Mouse (Mus musculus) limb, embryonic 15.5 days (tissue): ENCODE data around the gene Gmeb2. TPM values are rescaled to one million over a fixed set of nuclear protein-coding genes. Genes with fewer than 3 reads are reported as not detected.

Source experiments
- ATAC-seq: fragments of 200-750 bp; cut with Nextera tagmentation; 2 replicates; pipeline ENCODE4 v1.8.0; 2017; ENCODE audit warnings: low read depth, moderate TSS enrichment; ENCODE audit not compliant: insufficient number of reproducible peaks, low FRiP score, low TSS enrichment
- H3K27ac ChIP-seq: fragments of 300-500 bp; sonication (generic); 2 replicates; pipeline ENCODE4 v1.5.1; 2015; ENCODE audit warnings: moderate library complexity, mild to moderate bottlenecking, inconsistent platforms
- H3K27me3 ChIP-seq: fragments of 300-500 bp; sonication (generic); 2 replicates; pipeline ENCODE4 v1.6.1; 2015; ENCODE audit warnings: inconsistent platforms
- H3K36me3 ChIP-seq: fragments of 300-500 bp; sonication (generic); 2 replicates; pipeline ENCODE4 v1.6.1; 2015; ENCODE audit warnings: inconsistent platforms
- H3K4me1 ChIP-seq: fragments of 300-500 bp; sonication (generic); 2 replicates; pipeline ENCODE4 v1.6.1; 2015; ENCODE audit warnings: inconsistent platforms
- H3K4me2 ChIP-seq: fragments of 300-500 bp; sonication (generic); 2 replicates; pipeline ENCODE4 v1.6.1; 2015; ENCODE audit warnings: mild to moderate bottlenecking, inconsistent platforms
- H3K4me3 ChIP-seq: fragments of 300-500 bp; sonication (generic); 2 replicates; pipeline ENCODE4 v1.5.1; 2015; ENCODE audit warnings: mild to moderate bottlenecking, inconsistent platforms
- H3K9ac ChIP-seq: fragments of 300-500 bp; sonication (generic); 2 replicates; pipeline ENCODE4 v1.6.1; 2015; ENCODE audit warnings: inconsistent platforms
- H3K9me3 ChIP-seq: fragments of 300-500 bp; sonication (generic); 2 replicates; pipeline ENCODE4 v1.6.1; 2016; ENCODE audit warnings: inconsistent platforms
- WGBS: fragments of 180-500 bp; shearing (Covaris S2); methylation state at CpG from one replicate; pipeline ENCODE4 v1.1.7; 2015; 5-methylcytosine and 5-hydroxymethylcytosine counted together
- polyA plus RNA-seq: library from polyadenylated mRNA; unstranded; fragments of >200 nt; fragmentation: Nextera tagmentation; extraction: Ambion mirVana; gene quantifications from 2 replicates; pipeline ENCODE4 v1.2.1, GENCODE M21; 2015

The Gmeb2 gene
- polyA plus RNA-seq, 1 experiment from 2014 or later = 15.1 TPM

DNA sequence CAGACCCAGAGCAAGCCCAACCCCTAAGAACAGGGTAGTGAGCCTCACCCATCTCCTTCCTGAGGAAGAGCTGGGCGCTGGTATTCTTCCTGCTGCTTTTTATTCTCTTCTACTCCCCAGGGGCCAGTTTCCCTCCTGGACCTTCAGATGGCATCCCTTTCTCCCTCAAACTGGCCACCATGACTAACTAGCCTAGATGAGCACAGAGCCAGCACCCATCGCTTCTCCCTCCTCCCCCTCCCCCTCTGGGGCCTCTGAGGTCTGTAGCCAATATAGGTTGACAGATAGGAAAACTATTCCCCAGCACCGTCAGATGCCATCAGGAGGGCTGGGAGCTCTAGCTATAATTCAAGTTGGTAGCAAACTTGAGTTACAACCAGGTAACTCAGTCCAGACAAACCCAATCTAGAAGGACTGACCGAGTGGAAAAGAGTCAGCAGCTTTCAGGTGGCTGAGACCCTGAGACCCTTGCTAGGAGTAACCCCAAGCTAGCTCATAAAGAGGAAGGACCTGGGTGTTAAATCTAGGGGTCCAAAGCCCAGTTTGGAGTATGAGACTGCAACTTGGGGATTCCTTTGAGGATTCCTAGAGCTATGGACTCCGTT is 68.9 kb downstream of the Gmeb2 start:
- peak overlapping the region; percentile 58; the same call in 1 of the 2 replicates for H3K4me2 ChIP-seq

GRCm38 (mm10) chr2:181216037-181216436 is 71.8 kb downstream of the Gmeb2 start:
- no peak overlapping the region for H3K27ac ChIP-seq
- no peak for ATAC-seq
- peaks cover 34% of the 10 kb centered on the region for H3K27me3 ChIP-seq
- 84% methylated on average over 6 of the region's 6 CpGs for WGBS
- no peak overlapping the region for H3K4me2 ChIP-seq
- H3K9ac ChIP-seq = no peak overlapping the region
- H3K4me1 ChIP-seq = peaks cover 25% of the 10 kb centered on the region
- no peak overlapping the region for H3K4me3 ChIP-seq
- H3K36me3 ChIP-seq = no peaks in the 10 kb centered on the region
- H3K9me3 ChIP-seq = no peaks in the 10 kb centered on the region

More for the DNA sequence above, 68.9 kb downstream of the Gmeb2 start:
- Histone ChIP-seq H3K4me3 (no peak overlapping the region), H3K9me3 (no peaks in the 10 kb centered on the region), H3K9ac (no peak overlapping the region), H3K27ac (peak overlapping the region; percentile 83), H3K36me3 (no peaks in the 10 kb centered on the region), H3K4me1 (peaks cover 11% of the 10 kb centered on the region), H3K27me3 (peaks cover 5% of the 10 kb centered on the region)
- ATAC-seq = no peak
- 52% methylated on average over 5 of the region's 5 CpGs for WGBS

- Histone ChIP-seq H3K36me3 (no peaks in the 10 kb centered on the region), H3K4me3 (peak within 1 kb of the TSS; percentile 25), H3K4me1 (peaks cover 14% of the 10 kb centered on the region), H3K4me2 (peak within 1 kb of the TSS; percentile 40), H3K9ac (no peak within 1 kb of the TSS), H3K27ac (no peak within 1 kb of the TSS), H3K9me3 (no peaks in the 10 kb centered on the region), H3K27me3 (peaks cover 39% of the 10 kb centered on the region)
- WGBS = 3% methylated on average over 17 of the region's 17 CpGs
- ATAC-seq = no peak
These were observed 74.8 kb downstream of the Gmeb2 start, which contains the start of gene Srms for GRCm38 (mm10) chr2:181213021-181213445. Gene Srms (minus strand): TSS chr2:181213185.

DNA sequence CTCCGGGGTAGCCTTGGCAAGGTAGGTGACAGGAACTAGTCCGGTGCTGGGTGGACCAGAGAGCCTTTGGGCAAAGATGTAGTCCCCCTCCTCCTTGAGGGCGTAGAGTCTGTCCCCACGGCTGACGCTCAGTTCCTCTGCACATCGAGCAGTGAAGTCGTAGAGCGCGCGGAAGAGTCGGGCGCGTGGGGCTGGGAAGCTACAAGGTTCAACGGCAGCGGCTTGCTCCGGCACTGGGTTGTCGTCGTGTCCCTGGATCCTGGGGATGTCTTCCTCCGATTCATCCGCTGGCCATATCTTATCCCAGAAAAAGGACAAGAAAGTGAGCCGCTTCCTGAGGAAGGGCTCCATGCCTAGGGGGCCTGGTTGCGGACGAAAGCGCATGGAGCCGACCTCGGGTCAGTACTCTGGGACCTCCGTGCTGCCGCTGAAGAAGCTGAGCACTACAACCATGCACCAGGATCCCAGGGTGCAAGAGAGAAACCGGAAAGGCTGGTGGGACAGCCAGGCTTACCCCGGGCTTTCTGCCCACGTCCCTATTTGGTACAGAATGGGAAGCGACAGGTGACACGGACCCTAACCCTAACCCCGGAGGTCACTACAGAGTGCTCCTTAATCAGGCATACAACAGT is 75.3 kb downstream of the Gmeb2 start:
- WGBS = 3% methylated on average over 34 of the region's 34 CpGs
- no peak overlapping the region for H3K27ac ChIP-seq
- peak overlapping the region; percentile 40 for H3K4me2 ChIP-seq
- no peak overlapping the region for H3K9ac ChIP-seq
- ATAC-seq = no peak
- H3K9me3 ChIP-seq = no peaks in the 10 kb centered on the region
- peaks cover 14% of the 10 kb centered on the region for H3K4me1 ChIP-seq
- H3K36me3 ChIP-seq = no peaks in the 10 kb centered on the region
- peaks cover 39% of the 10 kb centered on the region for H3K27me3 ChIP-seq
- H3K4me3 ChIP-seq = peak overlapping the region; percentile 25

GRCm38 (mm10) chr2:181206118-181206517 is 81.7 kb downstream of the Gmeb2 start:
- no peak overlapping the region for H3K27ac ChIP-seq
- no peaks in the 10 kb centered on the region for H3K9me3 ChIP-seq
- H3K9ac ChIP-seq = no peak overlapping the region
- no peaks in the 10 kb centered on the region for H3K4me1 ChIP-seq
- no peaks in the 10 kb centered on the region for H3K36me3 ChIP-seq
- WGBS = 78% methylated on average over 9 of the region's 9 CpGs
- ATAC-seq = no peak
- no peak overlapping the region for H3K4me3 ChIP-seq
- H3K4me2 ChIP-seq = no peak overlapping the region
- H3K27me3 ChIP-seq = peaks cover 6% of the 10 kb centered on the region

DNA sequence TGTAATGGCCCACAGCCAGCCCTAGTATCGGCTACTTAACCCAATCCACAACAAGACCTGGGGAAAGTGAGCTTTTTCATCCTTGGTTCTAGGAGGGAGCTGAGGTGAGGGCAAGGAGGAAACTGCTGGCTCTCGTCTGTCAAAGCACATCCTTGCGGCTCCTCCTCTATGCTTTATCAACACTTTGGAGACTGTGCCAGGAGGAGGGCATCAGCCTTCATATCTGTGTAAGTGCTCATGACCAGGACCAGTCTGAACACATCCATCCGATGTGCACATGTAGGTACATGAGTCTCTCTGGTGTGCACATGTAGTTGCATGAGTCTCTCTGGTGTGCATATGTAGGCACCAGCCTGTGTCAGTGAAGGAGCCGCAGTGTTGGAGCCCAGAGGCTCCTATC is 82.2 kb downstream of the Gmeb2 start:
- 0 out of 2 replicates have a peak, but pooled peaks cover 3% of the 10 kb centered on the region for H3K27me3 ChIP-seq
- H3K4me2 ChIP-seq = no peak overlapping the region
- no peak overlapping the region for H3K27ac ChIP-seq
- H3K9me3 ChIP-seq = no peaks in the 10 kb centered on the region
- no peaks in the 10 kb centered on the region for H3K36me3 ChIP-seq
- WGBS = 81% methylated on average over 5 of the region's 5 CpGs
- no peak for ATAC-seq
- H3K9ac ChIP-seq = no peak overlapping the region
- no peaks in the 10 kb centered on the region for H3K4me1 ChIP-seq
- H3K4me3 ChIP-seq = no peak overlapping the region

- 81% methylated on average over 6 of the region's 6 CpGs for whole genome bisulfite sequencing
- Histone ChIP-seq H3K4me1 (no peaks in the 10 kb centered on the region), H3K27me3 (no peaks in the 10 kb centered on the region), H3K27ac (no peak overlapping the region), H3K9ac (no peak overlapping the region), H3K36me3 (no peaks in the 10 kb centered on the region), H3K9me3 (no peaks in the 10 kb centered on the region), H3K4me2 (no peak overlapping the region), H3K4me3 (no peak overlapping the region)
- no peak for ATAC-seq
These were observed 84.9 kb downstream of the Gmeb2 start for GRCm38 (mm10) chr2:181202886-181203285.

GRCm38 (mm10) chr2:181202422-181202821 is 85.4 kb downstream of the Gmeb2 start, which contains the start of gene Ptk6:
Gene Ptk6 (minus strand): TSS chr2:181202789.
- 79% methylated on average over 3 of the region's 3 CpGs for WGBS

GRCm38 (mm10) chr2:181201606-181202005 is 86.2 kb downstream of the Gmeb2 start:
- 56% methylated on average over 3 of the region's 3 CpGs for WGBS

More at GRCm38 (mm10) chr2:181202422-181202821, 85.4 kb downstream of the Gmeb2 start, which contains the start of gene Ptk6:
- no peak for ATAC-seq
- Histone ChIP-seq H3K9ac (no peak within 1 kb of the TSS), H3K4me3 (no peak within 1 kb of the TSS), H3K4me1 (no peaks in the 10 kb centered on the region), H3K4me2 (no peak within 1 kb of the TSS), H3K27me3 (no peaks in the 10 kb centered on the region), H3K27ac (no peak within 1 kb of the TSS), H3K36me3 (no peaks in the 10 kb centered on the region), H3K9me3 (no peaks in the 10 kb centered on the region)

More at GRCm38 (mm10) chr2:181201606-181202005, 86.2 kb downstream of the Gmeb2 start:
- no peak overlapping the region for H3K4me2 ChIP-seq
- H3K36me3 ChIP-seq = no peaks in the 10 kb centered on the region
- H3K4me1 ChIP-seq = no peaks in the 10 kb centered on the region
- no peak overlapping the region for H3K27ac ChIP-seq
- no peak overlapping the region for H3K9ac ChIP-seq
- no peaks in the 10 kb centered on the region for H3K9me3 ChIP-seq
- no peak overlapping the region for H3K4me3 ChIP-seq
- no peaks in the 10 kb centered on the region for H3K27me3 ChIP-seq
- ATAC-seq = no peak

Other genes with a start within 250 kb of the Gmeb2 start
- gene Chrna4, start 244.5 kb downstream of the Gmeb2 start, polyA plus RNA-seq = 1.3 and 1.5 TPM in 2 replicates
- gene Kcnq2, start 152.7 kb downstream of the Gmeb2 start, polyA plus RNA-seq = 0.15 TPM in 1 of 2 replicates, not detected in the other
- not detected in 2 replicates for gene Eef1a2, start 131.0 kb downstream of the Gmeb2 start, polyA plus RNA-seq
- gene Ppdpf, start 100.8 kb downstream of the Gmeb2 start, polyA plus RNA-seq = 230 and 254 TPM in 2 replicates
- gene Ptk6, start 85.2 kb downstream of the Gmeb2 start, polyA plus RNA-seq = 2.1 and 2.2 TPM in 2 replicates
- 0.26 and 0.41 TPM in 2 replicates for gene Srms, start 74.8 kb downstream of the Gmeb2 start, polyA plus RNA-seq
- gene Fndc11, start 68.0 kb downstream of the Gmeb2 start, polyA plus RNA-seq = 0.14 and 0.25 TPM in 2 replicates
- 1.3 and 1.4 TPM in 2 replicates for gene Helz2, start 46.0 kb downstream of the Gmeb2 start, polyA plus RNA-seq
- gene Stmn3, start 26.5 kb upstream of the Gmeb2 start, polyA plus RNA-seq = 0.77 and 2.5 TPM in 2 replicates
- 35.8 and 36.3 TPM in 2 replicates for gene Rtel1, start 31.7 kb upstream of the Gmeb2 start, polyA plus RNA-seq
- 40.4 and 42.1 TPM in 2 replicates for gene Zgpat, start 76.9 kb upstream of the Gmeb2 start, polyA plus RNA-seq
- 59.0 and 64.8 TPM in 2 replicates for gene Arfrp1, start 77.4 kb upstream of the Gmeb2 start, polyA plus RNA-seq
- 22.7 and 23.7 TPM in 2 replicates for gene Lime1, start 92.0 kb upstream of the Gmeb2 start, polyA plus RNA-seq
- 4.2 and 4.8 TPM in 2 replicates for gene Zbtb46, start 171.4 kb upstream of the Gmeb2 start, polyA plus RNA-seq
- 0.12 and 0.13 TPM in 2 replicates for gene Abhd16b, start 205.2 kb upstream of the Gmeb2 start, polyA plus RNA-seq
- gene Tpd52l2, start 209.1 kb upstream of the Gmeb2 start, polyA plus RNA-seq = 155 and 159 TPM in 2 replicates
- 89.3 and 89.5 TPM in 2 replicates for gene Dnajc5, start 232.4 kb upstream of the Gmeb2 start, polyA plus RNA-seq